Mouse (Mus musculus): Measurements from ENCODE around the gene Slc32a1.

Slc32a1 gene

GRCm38 (mm10) chr2:158612671-158613250 lies 2.2 kb downstream of the Slc32a1 start:
- DNase-seq (ENCODE audit: low spot score) = no peak

GRCm38 (mm10) chr2:158613541-158614417 lies 3.2 kb downstream of the Slc32a1 start:
- DNase-seq (ENCODE audit: low spot score) = peak; percentile 73

GRCm38 (mm10) chr2:158614418-158614955 lies 3.9 kb downstream of the Slc32a1 start:
- no peak for DNase-seq (ENCODE audit: low spot score)

GRCm38 (mm10) chr2:158615161-158615680 lies 4.7 kb downstream of the Slc32a1 start:
- DNase-seq (ENCODE audit: low spot score) = no peak

- no peak for DNase-seq (ENCODE audit: low spot score)
These were observed 5.1 kb downstream of the Slc32a1 start for GRCm38 (mm10) chr2:158615702-158616101.

GRCm38 (mm10) chr2:158616296-158616695 lies 5.7 kb downstream of the Slc32a1 start:
- no peak for DNase-seq (ENCODE audit: low spot score)

GRCm38 (mm10) chr2:158616790-158617189 lies 6.2 kb downstream of the Slc32a1 start:
- no peak for DNase-seq (ENCODE audit: low spot score)

- DNase-seq (ENCODE audit: low spot score) = peak; percentile 91
These were observed 14.2 kb downstream of the Slc32a1 start, which contains the start of gene Actr5 for GRCm38 (mm10) chr2:158624718-158625222. Actr5 (plus strand) TSS chr2:158624888.

- DNase-seq (ENCODE audit: low spot score) = no peak
These were observed 14.7 kb downstream of the Slc32a1 start for GRCm38 (mm10) chr2:158625231-158625630.

- DNase-seq (ENCODE audit: low spot score) = no peak
These were observed 15.1 kb downstream of the Slc32a1 start for GRCm38 (mm10) chr2:158625697-158626096.

- no peak for DNase-seq (ENCODE audit: low spot score)
These were observed 18.3 kb downstream of the Slc32a1 start for GRCm38 (mm10) chr2:158628858-158629257.

GRCm38 (mm10) chr2:158629414-158629813 lies 18.8 kb downstream of the Slc32a1 start:
- DNase-seq (ENCODE audit: low spot score) = no peak

GRCm38 (mm10) chr2:158631873-158632272 lies 21.3 kb downstream of the Slc32a1 start:
- no peak for DNase-seq (ENCODE audit: low spot score)

- DNase-seq (ENCODE audit: low spot score) = peak; percentile 61
These were observed 31.3 kb downstream of the Slc32a1 start for GRCm38 (mm10) chr2:158641869-158642268.

GRCm38 (mm10) chr2:158642587-158642986 lies 32.0 kb downstream of the Slc32a1 start:
- DNase-seq (ENCODE audit: low spot score) = no peak

- no peak for DNase-seq (ENCODE audit: low spot score)
These were observed 33.2 kb downstream of the Slc32a1 start for GRCm38 (mm10) chr2:158643791-158644190.

GRCm38 (mm10) chr2:158651159-158651908 lies 40.8 kb downstream of the Slc32a1 start:
- DNase-seq (ENCODE audit: low spot score) = no peak

GRCm38 (mm10) chr2:158652985-158653384 lies 42.4 kb downstream of the Slc32a1 start:
- DNase-seq (ENCODE audit: low spot score) = no peak

- no peak for DNase-seq (ENCODE audit: low spot score)
These were observed 44.1 kb downstream of the Slc32a1 start for GRCm38 (mm10) chr2:158654717-158655116.

- no peak for DNase-seq (ENCODE audit: low spot score)
These were observed 45.2 kb downstream of the Slc32a1 start for GRCm38 (mm10) chr2:158655806-158656205.

GRCm38 (mm10) chr2:158658822-158659221 lies 48.3 kb downstream of the Slc32a1 start:
- no peak for DNase-seq (ENCODE audit: low spot score)

- DNase-seq (ENCODE audit: low spot score) = no peak
These were observed 48.8 kb downstream of the Slc32a1 start for GRCm38 (mm10) chr2:158659346-158659745.

Data from left cerebral cortex, adult 11 months (tissue).